Mouse (Mus musculus) lung, embryonic 14.5 days (tissue): ENCODE results near the gene Gtpbp3. TPM values are rescaled to one million over a fixed set of nuclear protein-coding genes. Genes with fewer than 3 reads are reported as not detected.
"Not testable (repeated sequence)": the region's sequence is repeated elsewhere in the genome, so short reads cannot be mapped to it uniquely, and the experiment has no call there.

ENCODE experiments used
- ATAC-seq: fragments of 200-750 bp; cut with Nextera tagmentation; 2 replicates; pipeline ENCODE4 v1.8.0; 2017; ENCODE audit warnings: mild to moderate bottlenecking, moderate TSS enrichment, moderate library complexity; ENCODE audit not compliant: insufficient read depth
- DNase-seq: peaks from one replicate; pipeline ENCODE4 v3.0.0-alpha.2; 2015
- H3K27ac ChIP-seq: fragments of 300-500 bp; sonication (generic); 2 replicates; pipeline ENCODE4 v1.5.1; 2014; ENCODE audit warnings: low read depth, mild to moderate bottlenecking, moderate library complexity
- H3K27me3 ChIP-seq: fragments of 300-500 bp; sonication (generic); 2 replicates; pipeline ENCODE4 v1.6.1; 2014; ENCODE audit warnings: low read length, control low read depth; ENCODE audit not compliant: insufficient read depth
- H3K36me3 ChIP-seq: fragments of 300-500 bp; sonication (generic); 2 replicates; pipeline ENCODE4 v1.6.1; 2014; ENCODE audit warnings: control low read depth; ENCODE audit not compliant: insufficient read depth
- H3K4me1 ChIP-seq: fragments of 300-500 bp; sonication (generic); 2 replicates; pipeline ENCODE4 v1.6.1; 2014; ENCODE audit warnings: antibody characterized with exemption, control low read depth; ENCODE audit not compliant: insufficient read depth
- H3K4me2 ChIP-seq: fragments of 300-500 bp; sonication (generic); 2 replicates; pipeline ENCODE4 v1.6.1; 2014; ENCODE audit warnings: mild to moderate bottlenecking
- H3K4me3 ChIP-seq: fragments of 300-500 bp; sonication (generic); 2 replicates; pipeline ENCODE4 v1.5.1; 2014; ENCODE audit warnings: low read depth, low read length
- H3K9ac ChIP-seq: fragments of 300-500 bp; sonication (generic); 2 replicates; pipeline ENCODE4 v1.6.1; 2014
- H3K9me3 ChIP-seq: fragments of 300-500 bp; sonication (generic); 2 replicates; pipeline ENCODE4 v1.6.1; 2016; ENCODE audit warnings: low read depth, low read length, control low read depth
- CTCF ChIP-seq: IDR thresholded peaks from 2 replicates; pipeline ENCODE4 v1.5.1; 2016; ENCODE audit warnings: antibody characterized with exemption, low read depth
- WGBS: fragments of 180-500 bp; shearing (Covaris S2); extraction: QIAGEN DNeasy Blood & Tissue Kit; methylation state at CpG from one replicate; pipeline ENCODE4 v1.1.7; 2014; 5-methylcytosine and 5-hydroxymethylcytosine counted together
- polyA plus RNA-seq: library from polyadenylated mRNA; unstranded; fragments of >200 nt; fragmentation: Nextera tagmentation; extraction: Ambion mirVana; gene quantifications from 2 replicates; pipeline ENCODE4 v1.2.1, GENCODE M21; 2014

Gtpbp3 gene
- polyA plus RNA-seq, 1 experiment from 2014 or later, result 9.6 TPM

DNA sequence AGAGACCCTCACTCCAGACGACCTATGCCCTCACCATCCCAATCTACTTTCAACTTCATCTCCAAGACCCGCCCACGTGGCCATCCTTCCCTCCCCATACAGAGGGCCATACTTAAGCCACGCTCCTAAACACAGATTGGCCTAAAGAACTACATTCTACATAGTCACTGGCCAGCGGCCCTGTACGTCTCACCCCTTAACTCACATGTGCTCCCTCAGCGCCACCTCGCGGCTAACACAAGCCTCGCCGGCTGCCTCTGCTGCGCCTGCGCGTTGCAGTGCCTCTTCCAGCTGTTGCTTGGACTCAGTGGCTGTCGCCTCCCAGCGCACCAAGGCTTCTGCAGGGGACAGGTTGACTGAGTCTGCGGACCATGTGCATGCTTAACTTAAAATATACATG lies 33.7 kb downstream of the Gtpbp3 start:
- no peaks in the 10 kb centered on the region for H3K36me3 ChIP-seq
- no peak overlapping the region for H3K4me3 ChIP-seq
- H3K9me3 ChIP-seq, result no peaks in the 10 kb centered on the region
- H3K27me3 ChIP-seq, result peaks cover 15% of the 10 kb centered on the region
- DNase-seq, result peak; percentile 98
- H3K27ac ChIP-seq, result no peak overlapping the region
- peak; percentile 94 for ATAC-seq
- H3K9ac ChIP-seq, result no peak overlapping the region
- peak; percentile 97 for TF ChIP-seq CTCF
- WGBS, result 2% methylated on average over 17 of the region's 17 CpGs
- 0 out of 2 replicates have a peak overlapping the region, but pooled peaks have one; percentile 1 for H3K4me2 ChIP-seq
- no peaks in the 10 kb centered on the region; the same call in 1 of the 2 replicates for H3K4me1 ChIP-seq

DNA sequence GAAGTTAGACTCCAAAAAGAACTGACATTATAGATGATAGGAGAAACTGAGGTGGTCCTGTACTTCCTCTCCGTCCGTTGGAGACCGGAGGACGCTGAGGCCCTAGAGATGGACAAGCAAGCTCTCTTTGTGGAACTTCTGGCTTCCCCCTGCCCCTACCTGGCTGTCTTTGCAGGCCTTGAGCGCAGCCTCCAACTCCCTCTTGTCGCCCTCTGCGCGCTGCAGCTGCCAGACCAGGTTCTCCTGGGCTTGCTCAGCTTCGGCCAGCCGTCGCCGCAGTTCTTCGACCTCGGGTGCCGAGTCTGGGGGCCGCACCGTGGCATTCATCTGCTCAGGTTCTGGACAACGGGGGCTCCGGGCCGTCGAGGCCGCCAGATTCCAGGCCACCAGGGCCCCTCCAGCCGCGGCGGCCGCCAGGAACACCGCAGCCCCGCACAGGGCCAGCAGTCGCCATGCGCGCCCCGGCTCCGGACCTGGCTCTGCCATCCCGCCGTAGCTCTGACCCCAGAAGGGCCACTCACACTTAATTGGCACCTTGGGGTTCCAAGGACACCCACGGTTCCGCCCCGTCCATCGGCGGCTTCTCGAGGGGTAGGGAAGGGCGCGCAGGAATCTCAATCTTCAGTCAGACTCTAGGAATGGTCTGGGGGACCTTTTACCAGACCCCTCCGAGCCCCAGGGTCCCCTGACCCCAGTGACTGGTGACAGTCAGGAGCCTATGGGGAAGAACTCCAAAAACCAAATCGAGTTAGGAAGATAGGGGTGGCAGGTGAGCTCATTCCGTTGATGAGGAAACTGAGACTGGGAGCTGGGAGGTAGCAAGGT lies 37.5 kb downstream of the Gtpbp3 start, which contains the start of gene Ccdc194:
Gene Ccdc194 (minus strand): TSS at position 486 of the 825 bp plus-strand sequence.
- Histone ChIP-seq H3K36me3 (no peaks in the 10 kb centered on the region), H3K4me1 (peaks cover 5% of the 10 kb centered on the region; the same call in 1 of the 2 replicates), H3K9me3 (no peaks in the 10 kb centered on the region), H3K27ac (peak within 1 kb of the TSS; percentile 25), H3K4me2 (peak within 1 kb of the TSS; percentile 44), H3K27me3 (peaks cover 15% of the 10 kb centered on the region), H3K4me3 (peak within 1 kb of the TSS; percentile 16; the same call in 1 of the 2 replicates), H3K9ac (peak within 1 kb of the TSS; percentile 41; the same call in 1 of the 2 replicates)
- DNase-seq (no peak), ATAC-seq (no peak)
- TF ChIP-seq CTCF, result no peak
- 11% methylated on average over 46 of the region's 46 CpGs for WGBS

DNA sequence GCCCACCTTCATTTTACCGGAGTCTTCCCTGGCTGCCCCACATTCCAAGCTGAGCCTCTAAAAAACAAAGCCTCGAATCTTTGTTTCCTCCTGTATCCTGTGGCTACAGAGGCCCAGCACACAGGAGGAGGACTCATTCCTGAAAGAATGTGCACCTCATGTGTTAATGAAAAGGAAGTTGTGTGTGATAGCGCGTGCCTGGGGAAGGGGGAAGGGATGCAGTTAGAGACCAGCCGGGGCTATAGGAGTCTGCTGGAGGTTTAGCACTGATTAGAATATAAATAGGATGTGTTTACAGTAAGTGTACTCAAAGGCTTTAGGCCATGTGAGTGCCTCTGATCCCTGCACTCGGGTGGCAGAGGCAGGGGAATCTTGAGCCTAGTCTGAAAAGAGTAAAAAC lies 38.4 kb downstream of the Gtpbp3 start:
- Histone ChIP-seq H3K9ac (no peak overlapping the region), H3K27ac (peak overlapping the region; percentile 25; the same call in 1 of the 2 replicates), H3K4me2 (no peak overlapping the region), H3K4me3 (no peak overlapping the region), H3K36me3 (no peaks in the 10 kb centered on the region), H3K27me3 (peaks cover 15% of the 10 kb centered on the region), H3K4me1 (peaks cover 5% of the 10 kb centered on the region; the same call in 1 of the 2 replicates), H3K9me3 (no peaks in the 10 kb centered on the region)
- 15% methylated on average over 6 of the region's 6 CpGs for WGBS
- ATAC-seq, result peak; percentile 8; the same call in 1 of the 2 replicates
- DNase-seq, result peak; percentile 55
- TF ChIP-seq CTCF, result no peak

DNA sequence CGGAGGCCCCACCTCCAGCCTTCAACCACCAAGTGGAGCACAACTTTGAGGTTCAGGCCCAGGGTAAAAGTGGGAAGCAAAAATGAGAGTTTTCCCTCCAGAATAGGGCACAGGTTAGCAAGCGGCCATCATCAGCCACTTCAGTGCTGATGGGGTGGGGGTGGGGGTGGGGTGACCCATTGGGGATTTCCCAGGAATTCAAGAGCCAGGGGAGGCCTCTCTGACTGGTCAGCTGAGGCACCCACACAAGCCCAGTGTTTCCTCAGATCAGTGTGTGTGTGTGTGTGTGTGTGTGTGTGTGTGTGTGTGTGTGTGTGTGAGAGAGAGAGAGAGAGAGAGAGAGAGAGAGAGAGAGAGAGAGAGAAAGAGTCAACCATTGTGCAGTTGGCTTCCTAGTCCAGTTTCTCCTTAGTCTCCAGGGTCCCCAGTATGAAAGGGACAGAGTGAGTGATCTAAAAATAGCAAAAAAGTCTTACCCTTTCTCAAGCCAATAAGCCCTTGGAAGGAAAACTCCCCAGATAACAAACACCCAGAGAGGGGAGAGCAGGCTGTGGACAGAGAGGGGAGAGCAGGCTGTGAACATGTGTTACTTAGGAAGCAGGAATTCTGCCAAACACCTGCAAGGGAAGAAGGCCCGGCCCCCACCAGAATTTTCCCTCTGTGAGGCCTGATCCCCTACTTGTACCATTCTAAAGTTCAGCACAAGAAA lies 39.4 kb downstream of the Gtpbp3 start:
- Histone ChIP-seq H3K4me2 (no peak overlapping the region), H3K4me1 (peaks cover 5% of the 10 kb centered on the region; the same call in 1 of the 2 replicates)

DNA sequence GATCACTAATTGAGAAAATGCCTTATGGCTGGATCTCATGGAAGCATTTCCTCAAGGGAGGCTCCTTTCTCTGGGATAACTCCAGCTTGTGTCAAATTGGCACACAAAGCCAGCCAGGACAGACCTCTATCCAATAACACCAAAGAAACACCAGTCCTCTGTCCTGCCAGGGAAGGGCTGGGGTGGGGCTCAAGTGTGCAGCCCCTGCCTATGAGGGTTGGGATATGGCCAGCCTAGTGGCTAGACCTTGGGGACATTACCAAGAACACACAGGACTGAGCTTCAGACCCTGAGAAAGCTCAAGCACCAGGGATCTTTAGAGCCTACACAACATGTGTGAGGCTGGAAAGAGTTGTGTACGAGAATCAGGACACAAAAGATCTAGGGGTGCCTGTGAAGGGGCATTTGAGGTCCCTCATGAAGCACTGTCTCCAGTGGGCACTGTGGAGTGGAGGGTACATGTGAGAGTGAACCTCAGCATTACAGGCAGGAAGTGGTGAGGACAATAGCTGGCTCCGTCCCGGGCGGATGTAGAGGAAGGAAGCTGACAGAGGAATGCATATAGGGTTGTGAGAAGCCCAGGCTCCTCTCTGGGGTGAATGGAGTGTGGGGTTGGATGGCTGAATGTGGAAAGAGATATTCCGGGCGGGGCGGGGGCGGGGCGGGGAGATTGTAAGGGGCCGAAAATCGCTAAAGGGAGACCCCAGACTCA lies 40.6 kb downstream of the Gtpbp3 start:
- DNase-seq (peak; percentile 66), ATAC-seq (0 out of 2 replicates have a peak, but pooled peaks have one; percentile 47)
- Histone ChIP-seq H3K4me1 (peaks cover 5% of the 10 kb centered on the region; the same call in 1 of the 2 replicates), H3K9ac (no peak overlapping the region), H3K36me3 (no peaks in the 10 kb centered on the region), H3K9me3 (no peaks in the 10 kb centered on the region), H3K27me3 (peaks cover 15% of the 10 kb centered on the region), H3K4me3 (no peak overlapping the region), H3K27ac (peak overlapping the region; percentile 64), H3K4me2 (no peak overlapping the region)
- WGBS, result 77% methylated on average over 11 of the region's 11 CpGs
- no peak for TF ChIP-seq CTCF

More for the DNA sequence above, 39.4 kb downstream of the Gtpbp3 start:
- H3K9ac ChIP-seq, result no peak overlapping the region
- DNase-seq (no peak), ATAC-seq (no peak)
- H3K4me3 ChIP-seq, result no peak overlapping the region
- 50% methylated on average over 3 of the region's 3 CpGs for WGBS
- no peaks in the 10 kb centered on the region for H3K9me3 ChIP-seq
- no peaks in the 10 kb centered on the region for H3K36me3 ChIP-seq
- no peak for TF ChIP-seq CTCF
- H3K27me3 ChIP-seq, result peaks cover 15% of the 10 kb centered on the region
- peak overlapping the region; percentile 25 for H3K27ac ChIP-seq

DNA sequence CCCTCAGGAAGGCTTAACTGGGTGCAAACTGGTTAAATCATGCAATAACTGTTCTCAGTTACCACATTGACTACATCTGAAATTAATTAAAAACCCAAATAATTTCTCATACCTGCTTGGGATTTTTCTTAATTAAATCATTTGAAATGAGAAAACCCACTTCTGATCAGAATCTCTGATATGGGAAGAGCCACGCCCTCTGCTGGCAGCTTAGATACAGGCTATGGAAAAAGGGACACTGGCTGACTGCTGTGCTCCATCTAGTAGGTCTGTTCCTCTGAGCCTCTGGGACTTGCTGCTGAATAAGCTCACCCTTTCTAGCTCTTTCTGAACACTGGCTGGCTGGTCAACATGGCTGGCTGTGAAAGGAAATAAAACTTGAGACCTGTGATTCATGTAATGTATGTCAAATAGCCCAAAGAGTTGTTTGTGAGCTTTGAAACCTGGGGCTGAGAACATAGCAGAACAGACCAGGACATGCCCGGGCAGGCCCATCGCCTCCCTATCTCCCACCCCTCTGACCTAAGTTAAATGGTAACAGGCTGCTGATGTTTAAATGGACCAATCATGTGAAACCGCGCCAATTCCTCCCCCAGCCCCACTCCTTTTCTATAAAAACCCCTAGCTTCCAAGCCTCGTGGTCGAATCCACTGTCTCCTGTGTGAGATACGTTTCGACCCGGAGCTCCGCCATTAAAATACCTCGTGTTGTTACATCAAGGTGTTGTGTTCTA lies 43.0 kb downstream of the Gtpbp3 start:
- not testable (repeated sequence) for H3K9me3 ChIP-seq, H3K9ac ChIP-seq, ATAC-seq, H3K4me2 ChIP-seq, H3K27me3 ChIP-seq, H3K36me3 ChIP-seq, H3K4me1 ChIP-seq, H3K4me3 ChIP-seq, H3K27ac ChIP-seq
- DNase-seq, result peak; percentile 69
- 70% methylated on average over 5 of the region's 12 CpGs for WGBS
- peak; percentile 59 for TF ChIP-seq CTCF
